Mouse (Mus musculus): ENCODE measurements at regions not wholly inside any gene's neighbourhood (a gene's known extent, or its start where the extent isn't known, plus 50 kb on each side); places are given as distances from the start of the nearest gene placed in this dataset.

- no peak for TF ChIP-seq CHD1 (IDR thresholded peaks at IDR 0.05; ENCODE audit: low read depth, low read length)
- no peak for TF ChIP-seq EP300 (IDR thresholded peaks at IDR 0.05; ENCODE audit: low read length)
- no peak for TF ChIP-seq ZMIZ1 (IDR thresholded peaks at IDR 0.05; ENCODE audit: low read depth, low read length)
- no peak for TF ChIP-seq POLR2AphosphoS2 (IDR thresholded peaks at IDR 0.05; ENCODE audit: low read depth, low read length)
- no peak for TF ChIP-seq MEF2A (IDR thresholded peaks at IDR 0.05; ENCODE audit: borderline replicate concordance, low read depth, low read length)
- TF ChIP-seq NELFE (IDR thresholded peaks at IDR 0.05; ENCODE audit: low read depth, low read length), result no peak
- TF ChIP-seq E2F4 (IDR thresholded peaks at IDR 0.05; ENCODE audit: insufficient replicate concordance, low read depth, low read length), result no peak
- TF ChIP-seq RAD21 (IDR thresholded peaks at IDR 0.05; ENCODE audit: low read depth, low read length), result no peak
- TF ChIP-seq PAX5 (IDR thresholded peaks at IDR 0.05; ENCODE audit: low read length), result no peak
- TF ChIP-seq ZC3H11A (IDR thresholded peaks at IDR 0.05; ENCODE audit: low read depth, low read length), result no peak
- no peak for TF ChIP-seq MAZ (IDR thresholded peaks at IDR 0.05; ENCODE audit: low read depth, low read length)
- no peak for TF ChIP-seq MAFK (IDR thresholded peaks at IDR 0.05; ENCODE audit: insufficient replicate concordance, low read length)
- TF ChIP-seq ZKSCAN1 (IDR thresholded peaks at IDR 0.05; ENCODE audit: borderline replicate concordance, low read depth, low read length), result no peak
- TF ChIP-seq MYC (IDR thresholded peaks at IDR 0.05; ENCODE audit: low read depth, low read length), result no peak
- TF ChIP-seq CHD2 (IDR thresholded peaks at IDR 0.05; ENCODE audit: low read length), result no peak
- no peak for TF ChIP-seq GABPA (IDR thresholded peaks at IDR 0.05; ENCODE audit: insufficient replicate concordance, low read depth, low read length)
- no peak for TF ChIP-seq IRF4 (IDR thresholded peaks at IDR 0.05; ENCODE audit: low read depth, low read length)
- TF ChIP-seq TBP (conservative IDR thresholded peaks at IDR 0.05; ENCODE audit: low read depth, low read length), result no peak
- no peak for TF ChIP-seq SIN3A (IDR thresholded peaks at IDR 0.05; ENCODE audit: low read length)
- no peaks in the 10 kb centered on the region for H3K9me3 ChIP-seq (replicated peaks; ENCODE audit: low read length)
These were observed 261.2 kb upstream of the Nt5e start for GRCm38 (mm10) chr9:88065777-88066176.

GRCm38 (mm10) chr9:88068322-88068721 lies 258.7 kb upstream of the Nt5e start:
- Histone ChIP-seq H3K9me3 (replicated peaks; ENCODE audit: low read length) (no peaks in the 10 kb centered on the region), H3K9ac (ENCODE audit: insufficient read depth, low read depth) (no peak overlapping the region), H3K4me3 (replicated peaks in 1 of 3; ENCODE audit: low read depth in 2 of 3, low read length in 2 of 3, poor library complexity in 1 of 3) (no peak overlapping the region), H3K4me1 (ENCODE audit: control insufficient read depth in 1 of 2, insufficient read depth in 2 of 2) (peaks cover 0 to 4% of the 10 kb centered on the region in 2 experiments; a peak in 1 of 4 replicates), H3K27ac (ENCODE audit: insufficient read depth, low read depth) (no peak overlapping the region), H3K36me3 (replicated peaks in 1 of 2; ENCODE audit: control insufficient read depth in 1 of 2, insufficient read depth in 1 of 2, low read length in 1 of 2) (no peaks in the 10 kb centered on the region), H3K4me2 (ENCODE audit: insufficient read depth, low read depth, poor library complexity, severe bottlenecking) (no peak overlapping the region), H3K27me3 (replicated peaks) (no peaks in the 10 kb centered on the region), H3K79me2 (replicated peaks; ENCODE audit: control insufficient read depth, extremely low read depth, insufficient read depth, poor library complexity, severe bottlenecking) (no peaks in the 10 kb centered on the region)
- no peak for TF ChIP-seq EP300 (IDR thresholded peaks at IDR 0.05; ENCODE audit: low read length)
- TF ChIP-seq JUND (conservative IDR thresholded peaks at IDR 0.05; ENCODE audit: low read depth, low read length), result no peak
- TF ChIP-seq ZNF384 (IDR thresholded peaks at IDR 0.05; ENCODE audit: low read depth, low read length), result no peak
- TF ChIP-seq PAX5 (IDR thresholded peaks at IDR 0.05; ENCODE audit: low read length), result no peak
- TF ChIP-seq MAFK (IDR thresholded peaks at IDR 0.05; ENCODE audit: insufficient replicate concordance, low read length), result no peak
- no peak for TF ChIP-seq CHD1 (IDR thresholded peaks at IDR 0.05; ENCODE audit: low read depth, low read length)
- in situ Hi-C loops (cut with MboI; ENCODE audit: low pct_ligation_motif_present, low pct_unique_long_range_greater_than_20kb, low sequenced_read_pairs), result no loop called here
- dilution Hi-C loops (cut with MboI; ENCODE audit: extremely low pct_ligation_motif_present, extremely low pct_unique_long_range_greater_than_20kb, low sequenced_read_pairs), result no loop called here
- no peak for DNase-seq (ENCODE audit: extremely low read depth)

More at GRCm38 (mm10) chr9:88065777-88066176, 261.2 kb upstream of the Nt5e start:
- Histone ChIP-seq H3K4me3 (replicated peaks in 1 of 3; ENCODE audit: low read depth in 2 of 3, low read length in 2 of 3, poor library complexity in 1 of 3) (no peak overlapping the region), H3K4me1 (ENCODE audit: control insufficient read depth in 1 of 2, insufficient read depth in 2 of 2) (peaks cover 0 to 4% of the 10 kb centered on the region in 2 experiments; a peak in 1 of 4 replicates), H3K27ac (ENCODE audit: insufficient read depth, low read depth) (no peak overlapping the region), H3K36me3 (replicated peaks in 1 of 2; ENCODE audit: control insufficient read depth in 1 of 2, insufficient read depth in 1 of 2, low read length in 1 of 2) (no peaks in the 10 kb centered on the region), H3K79me2 (replicated peaks; ENCODE audit: control insufficient read depth, extremely low read depth, insufficient read depth, poor library complexity, severe bottlenecking) (no peaks in the 10 kb centered on the region), H3K27me3 (replicated peaks) (no peaks in the 10 kb centered on the region), H3K4me2 (ENCODE audit: insufficient read depth, low read depth, poor library complexity, severe bottlenecking) (no peak overlapping the region), H3K9ac (ENCODE audit: insufficient read depth, low read depth) (no peak overlapping the region)
- DNase-seq (ENCODE audit: extremely low read depth), result no peak
- dilution Hi-C loops (cut with MboI; ENCODE audit: extremely low pct_ligation_motif_present, extremely low pct_unique_long_range_greater_than_20kb, low sequenced_read_pairs), result no loop called here
- in situ Hi-C loops (cut with MboI; ENCODE audit: low pct_ligation_motif_present, low pct_unique_long_range_greater_than_20kb, low sequenced_read_pairs), result no loop called here
